Mouse (Mus musculus) limb, embryonic 12.5 days (tissue): ENCODE results near the gene 9530003J23Rik. TPM values are rescaled to one million over a fixed set of nuclear protein-coding genes. Genes with fewer than 3 reads are reported as not detected.
"Not testable (repeated sequence)": the region's sequence is repeated elsewhere in the genome, so short reads cannot be mapped to it uniquely, and the experiment has no call there.

ENCODE experiments used
- ATAC-seq: fragments of 200-750 bp; cut with Nextera tagmentation; 2 replicates; pipeline ENCODE4 v1.8.0; 2017; ENCODE audit warnings: low read depth, moderate TSS enrichment; ENCODE audit not compliant: insufficient number of reproducible peaks, insufficient read depth, low FRiP score, low TSS enrichment
- H3K27ac ChIP-seq: fragments of 300-500 bp; sonication (generic); 2 replicates; pipeline ENCODE4 v1.5.1; 2016; ENCODE audit warnings: mild to moderate bottlenecking, moderate library complexity
- H3K27me3 ChIP-seq: fragments of 300-500 bp; sonication (generic); 2 replicates; pipeline ENCODE4 v1.6.1; 2016; ENCODE audit warnings: mild to moderate bottlenecking, moderate library complexity
- H3K36me3 ChIP-seq: fragments of 300-500 bp; sonication (generic); 2 replicates; pipeline ENCODE4 v1.6.1; 2016; ENCODE audit warnings: mild to moderate bottlenecking, moderate library complexity
- H3K4me1 ChIP-seq: fragments of 300-500 bp; sonication (generic); replicated peaks from 2 replicates; pipeline ENCODE4 v1.6.1; 2016
- H3K4me2 ChIP-seq: fragments of 300-500 bp; sonication (generic); 2 replicates; pipeline ENCODE4 v1.6.1; 2016; ENCODE audit warnings: mild to moderate bottlenecking, moderate library complexity
- H3K4me3 ChIP-seq: fragments of 300-500 bp; sonication (generic); replicated peaks from 2 replicates; pipeline ENCODE4 v1.5.1; 2016; ENCODE audit warnings: mild to moderate bottlenecking
- H3K9ac ChIP-seq: fragments of 300-500 bp; sonication (generic); replicated peaks from 2 replicates; pipeline ENCODE4 v1.6.1; 2016; ENCODE audit warnings: mild to moderate bottlenecking, moderate library complexity
- H3K9me3 ChIP-seq: fragments of 300-500 bp; sonication (generic); 2 replicates; pipeline ENCODE4 v1.6.1; 2016; ENCODE audit warnings: mild to moderate bottlenecking, moderate library complexity
- WGBS: fragments of 180-500 bp; shearing (Covaris S2); methylation state at CpG from one replicate; pipeline ENCODE4 v1.1.7; 2016; 5-methylcytosine and 5-hydroxymethylcytosine counted together
- polyA plus RNA-seq: library from polyadenylated mRNA; unstranded; fragments of >200 nt; fragmentation: Nextera tagmentation; extraction: Ambion mirVana; gene quantifications from 2 replicates; pipeline ENCODE4 v1.2.1, GENCODE M21; 2016

Gene 9530003J23Rik
- not detected in 2 replicates for polyA plus RNA-seq

- 93% methylated on average over 12 of the region's 12 CpGs for WGBS
- no peak within 1 kb of the TSS for H3K4me2 ChIP-seq
- H3K9ac ChIP-seq, result no peak within 1 kb of the TSS
- peaks cover 13% of the 10 kb centered on the region for H3K4me1 ChIP-seq
- no peak for ATAC-seq
- H3K36me3 ChIP-seq, result no peaks in the 10 kb centered on the region
- no peaks in the 10 kb centered on the region for H3K27me3 ChIP-seq
- no peak within 1 kb of the TSS for H3K4me3 ChIP-seq
- H3K27ac ChIP-seq, result no peak within 1 kb of the TSS
- H3K9me3 ChIP-seq, result no peaks in the 10 kb centered on the region
These were observed at the start of gene 9530003J23Rik for GRCm38 (mm10) chr10:117238603-117239002. TSS of gene 9530003J23Rik (minus strand) at chr10:117238703.

- Histone ChIP-seq H3K4me1 (no peaks in the 10 kb centered on the region), H3K4me3 (no peak overlapping the region), H3K4me2 (no peak overlapping the region), H3K27me3 (no peaks in the 10 kb centered on the region), H3K9me3 (no peaks in the 10 kb centered on the region), H3K27ac (no peak overlapping the region), H3K9ac (no peak overlapping the region), H3K36me3 (no peaks in the 10 kb centered on the region)
- WGBS, result 94% methylated on average over 3 of the region's 3 CpGs
- no peak for ATAC-seq
These were observed 48.8 kb upstream of the 9530003J23Rik start for GRCm38 (mm10) chr10:117287226-117287850.

GRCm38 (mm10) chr10:117286366-117286970 is 48.0 kb upstream of the 9530003J23Rik start:
- ATAC-seq, result no peak
- H3K9ac ChIP-seq, result no peak overlapping the region
- no peak overlapping the region for H3K27ac ChIP-seq
- 91% methylated on average over 6 of the region's 6 CpGs for WGBS
- H3K4me2 ChIP-seq, result no peak overlapping the region
- no peaks in the 10 kb centered on the region for H3K27me3 ChIP-seq
- H3K4me3 ChIP-seq, result no peak overlapping the region
- no peaks in the 10 kb centered on the region for H3K4me1 ChIP-seq
- H3K36me3 ChIP-seq, result no peaks in the 10 kb centered on the region
- no peaks in the 10 kb centered on the region for H3K9me3 ChIP-seq

- not testable (repeated sequence) for H3K4me3 ChIP-seq, H3K27me3 ChIP-seq, H3K9ac ChIP-seq, H3K36me3 ChIP-seq, H3K4me1 ChIP-seq, ATAC-seq, H3K27ac ChIP-seq, H3K9me3 ChIP-seq, H3K4me2 ChIP-seq
- WGBS, result 85% methylated on average over 4 of the region's 7 CpGs
These were observed 47.1 kb upstream of the 9530003J23Rik start for GRCm38 (mm10) chr10:117285584-117285983.

GRCm38 (mm10) chr10:117284578-117285520 is 46.3 kb upstream of the 9530003J23Rik start:
- H3K9ac ChIP-seq, result no peak overlapping the region
- no peaks in the 10 kb centered on the region for H3K9me3 ChIP-seq
- no peak overlapping the region for H3K27ac ChIP-seq
- no peak overlapping the region for H3K4me2 ChIP-seq
- no peaks in the 10 kb centered on the region for H3K4me1 ChIP-seq
- H3K27me3 ChIP-seq, result no peaks in the 10 kb centered on the region
- ATAC-seq, result no peak
- WGBS, result 86% methylated on average over 10 of the region's 10 CpGs
- H3K36me3 ChIP-seq, result no peaks in the 10 kb centered on the region
- H3K4me3 ChIP-seq, result no peak overlapping the region

GRCm38 (mm10) chr10:117283871-117284577 is 45.5 kb upstream of the 9530003J23Rik start:
- 78% methylated on average over 7 of the region's 7 CpGs for WGBS
- no peak for ATAC-seq
- Histone ChIP-seq H3K27me3 (no peaks in the 10 kb centered on the region), H3K36me3 (no peaks in the 10 kb centered on the region), H3K4me2 (no peak overlapping the region), H3K27ac (no peak overlapping the region), H3K9ac (no peak overlapping the region), H3K4me1 (no peaks in the 10 kb centered on the region), H3K9me3 (no peaks in the 10 kb centered on the region), H3K4me3 (no peak overlapping the region)

- not testable (repeated sequence) for H3K4me2 ChIP-seq, ATAC-seq
- 94% methylated on average over 4 of the region's 4 CpGs for WGBS
These were observed 44.7 kb upstream of the 9530003J23Rik start for GRCm38 (mm10) chr10:117283196-117283595.

GRCm38 (mm10) chr10:117282551-117282950 is 44.0 kb upstream of the 9530003J23Rik start:
- H3K27me3 ChIP-seq, result no peaks in the 10 kb centered on the region
- no peaks in the 10 kb centered on the region for H3K9me3 ChIP-seq
- no peak overlapping the region for H3K9ac ChIP-seq
- no peaks in the 10 kb centered on the region for H3K4me1 ChIP-seq
- H3K4me2 ChIP-seq, result no peak overlapping the region
- WGBS, result 79% methylated on average over 2 of the region's 2 CpGs
- H3K36me3 ChIP-seq, result no peaks in the 10 kb centered on the region
- no peak for ATAC-seq
- H3K4me3 ChIP-seq, result no peak overlapping the region
- H3K27ac ChIP-seq, result no peak overlapping the region

More at GRCm38 (mm10) chr10:117283196-117283595, 44.7 kb upstream of the 9530003J23Rik start:
- H3K9me3 ChIP-seq, H3K4me3 ChIP-seq, H3K4me1 ChIP-seq, H3K27me3 ChIP-seq, H3K9ac ChIP-seq, H3K36me3 ChIP-seq, H3K27ac ChIP-seq: not testable (repeated sequence)

- no peak within 1 kb of the TSS for H3K4me2 ChIP-seq
- H3K36me3 ChIP-seq, result no peaks in the 10 kb centered on the region
- no peak within 1 kb of the TSS for H3K9ac ChIP-seq
- no peak within 1 kb of the TSS for H3K4me3 ChIP-seq
- H3K9me3 ChIP-seq, result no peaks in the 10 kb centered on the region
- H3K27me3 ChIP-seq, result no peaks in the 10 kb centered on the region
- H3K27ac ChIP-seq, result no peak within 1 kb of the TSS
- ATAC-seq, result no peak
- H3K4me1 ChIP-seq, result no peaks in the 10 kb centered on the region
- 59% methylated on average over 4 of the region's 4 CpGs for WGBS
These were observed 43.5 kb upstream of the 9530003J23Rik start, which contains the start of gene Lyz2 for GRCm38 (mm10) chr10:117282049-117282448. TSS of gene Lyz2 (minus strand) at chr10:117282321.

GRCm38 (mm10) chr10:117281381-117281920 is 42.9 kb upstream of the 9530003J23Rik start:
- H3K4me2 ChIP-seq, result no peak overlapping the region
- no peaks in the 10 kb centered on the region for H3K27me3 ChIP-seq
- no peak overlapping the region for H3K4me3 ChIP-seq
- WGBS, result 85% methylated on average over 7 of the region's 7 CpGs
- no peaks in the 10 kb centered on the region for H3K9me3 ChIP-seq
- H3K36me3 ChIP-seq, result no peaks in the 10 kb centered on the region
- no peaks in the 10 kb centered on the region for H3K4me1 ChIP-seq
- ATAC-seq, result no peak
- H3K27ac ChIP-seq, result no peak overlapping the region
- no peak overlapping the region for H3K9ac ChIP-seq
